Mouse (Mus musculus): Measurements from ENCODE around the gene Lhpp. TPM values are rescaled to one million over a fixed set of nuclear protein-coding genes. Genes with fewer than 3 reads are reported as not detected.

The Lhpp gene
- polyA plus RNA-seq, 1 experiment from 2014 or later: 26.4 TPM

DNA sequence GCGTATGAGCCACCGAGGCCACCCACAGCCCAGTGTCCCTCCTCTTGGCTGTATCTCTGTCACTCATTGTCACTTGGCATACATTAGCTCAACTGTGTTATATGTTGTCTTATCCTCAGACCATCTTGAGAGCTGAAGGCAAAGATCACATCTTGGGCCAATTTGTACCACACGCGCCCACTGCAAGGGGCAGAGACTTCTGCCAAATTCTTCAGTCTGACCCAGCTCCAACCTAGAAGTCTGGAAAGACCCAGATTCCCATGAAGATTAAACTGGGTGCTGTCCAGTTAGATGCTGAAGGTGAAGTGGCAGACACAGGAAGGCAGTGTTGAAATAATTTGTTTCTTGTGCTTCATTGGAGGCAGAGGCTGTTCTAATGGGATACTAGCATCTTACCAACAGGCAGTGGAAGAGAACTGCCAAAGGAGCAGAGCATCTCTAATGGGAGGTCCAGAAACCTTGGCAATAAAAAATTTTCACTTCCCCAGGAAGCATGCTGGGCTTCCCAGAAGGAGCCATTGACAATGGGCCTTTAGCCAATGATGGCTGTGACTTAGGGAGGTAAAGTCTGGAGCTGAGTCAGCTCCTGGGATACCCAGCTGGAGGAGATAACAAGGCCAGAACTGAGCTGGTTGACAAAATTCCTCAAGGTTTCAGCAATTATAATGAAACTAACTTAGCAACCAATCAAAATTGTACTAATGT lies 2.0 kb upstream of the Lhpp start:
- 0 out of 2 replicates have a peak, but pooled peaks cover 3% of the 10 kb centered on the region for H3K4me1 ChIP-seq (ENCODE audit: control insufficient read depth, insufficient read depth, low read length)
- H3K27me3 ChIP-seq (ENCODE audit: control insufficient read depth, insufficient read depth, low read length): 0 out of 2 replicates have a peak, but pooled peaks cover 4% of the 10 kb centered on the region
- H3K27ac ChIP-seq (ENCODE audit: low read depth, low read length): no peak overlapping the region
- H3K9ac ChIP-seq (ENCODE audit: low read length): no peak overlapping the region
- no peaks in the 10 kb centered on the region for H3K36me3 ChIP-seq (ENCODE audit: control insufficient read depth, insufficient read depth, low read length)
- ATAC-seq (ENCODE audit: insufficient read depth, low FRiP score, low TSS enrichment): no peak
- H3K4me2 ChIP-seq (ENCODE audit: low read depth): no peak overlapping the region
- DNase-seq (ENCODE audit: low spot score): no peak
- H3K4me3 ChIP-seq (ENCODE audit: low read depth, low read length): no peak overlapping the region
- 98% methylated on average over 4 of the region's 4 CpGs for WGBS
- no peaks in the 10 kb centered on the region for H3K9me3 ChIP-seq (ENCODE audit: control insufficient read depth, low read length)

DNA sequence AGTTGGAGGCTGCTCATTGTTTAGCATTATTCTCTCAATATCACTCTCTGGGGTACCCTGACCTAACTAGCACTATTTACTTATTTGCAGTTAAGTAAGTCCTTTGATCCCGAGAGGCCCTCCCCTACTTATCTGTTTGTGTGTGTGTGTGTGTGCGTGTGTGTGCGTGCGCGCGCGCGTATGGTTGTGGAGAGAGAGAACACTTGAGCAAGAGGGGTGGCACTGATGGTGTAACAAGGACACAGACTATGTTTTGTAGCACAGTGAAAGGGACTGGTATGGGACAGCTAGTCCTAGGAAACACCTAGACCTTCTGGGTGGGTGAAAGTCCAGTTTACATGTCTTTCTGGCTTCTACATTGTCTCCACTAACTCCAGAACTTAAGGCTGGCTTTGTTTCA lies 1.1 kb downstream of the Lhpp start:
- WGBS: 96% methylated on average over 8 of the region's 8 CpGs
- Histone ChIP-seq H3K4me3 (ENCODE audit: low read depth, low read length) (no peak overlapping the region), H3K27ac (ENCODE audit: low read depth, low read length) (no peak overlapping the region), H3K36me3 (ENCODE audit: control insufficient read depth, insufficient read depth, low read length) (no peaks in the 10 kb centered on the region), H3K9ac (ENCODE audit: low read length) (no peak overlapping the region), H3K4me2 (ENCODE audit: low read depth) (no peak overlapping the region), H3K9me3 (ENCODE audit: control insufficient read depth, low read length) (no peaks in the 10 kb centered on the region), H3K4me1 (ENCODE audit: control insufficient read depth, insufficient read depth, low read length) (peaks cover 18% of the 10 kb centered on the region), H3K27me3 (ENCODE audit: control insufficient read depth, insufficient read depth, low read length) (no peaks in the 10 kb centered on the region)
- ATAC-seq (ENCODE audit: insufficient read depth, low FRiP score, low TSS enrichment): no peak
- no peak for DNase-seq (ENCODE audit: low spot score)

GRCm38 (mm10) chr7:132615346-132615745 lies 4.9 kb downstream of the Lhpp start:
- no peak overlapping the region for H3K4me2 ChIP-seq (ENCODE audit: low read depth)
- no peak overlapping the region for H3K4me3 ChIP-seq (ENCODE audit: low read depth, low read length)
- no peaks in the 10 kb centered on the region for H3K36me3 ChIP-seq (ENCODE audit: control insufficient read depth, insufficient read depth, low read length)
- H3K9me3 ChIP-seq (ENCODE audit: control insufficient read depth, low read length): no peaks in the 10 kb centered on the region
- ATAC-seq (ENCODE audit: insufficient read depth, low FRiP score, low TSS enrichment) (no peak), DNase-seq (ENCODE audit: low spot score) (no peak)
- H3K4me1 ChIP-seq (ENCODE audit: control insufficient read depth, insufficient read depth, low read length): peaks cover 17% of the 10 kb centered on the region
- H3K27ac ChIP-seq (ENCODE audit: low read depth, low read length): no peak overlapping the region
- H3K27me3 ChIP-seq (ENCODE audit: control insufficient read depth, insufficient read depth, low read length): no peaks in the 10 kb centered on the region
- no peak overlapping the region for H3K9ac ChIP-seq (ENCODE audit: low read length)
- WGBS: 9% methylated on average over 3 of the region's 3 CpGs

- H3K9me3 ChIP-seq (ENCODE audit: control insufficient read depth, low read length): no peaks in the 10 kb centered on the region
- H3K27ac ChIP-seq (ENCODE audit: low read depth, low read length): no peak overlapping the region
- no peaks in the 10 kb centered on the region for H3K27me3 ChIP-seq (ENCODE audit: control insufficient read depth, insufficient read depth, low read length)
- peaks cover 16% of the 10 kb centered on the region for H3K4me1 ChIP-seq (ENCODE audit: control insufficient read depth, insufficient read depth, low read length)
- no peak overlapping the region for H3K9ac ChIP-seq (ENCODE audit: low read length)
- ATAC-seq (ENCODE audit: insufficient read depth, low FRiP score, low TSS enrichment) (no peak), DNase-seq (ENCODE audit: low spot score) (peak; percentile 49)
- no peaks in the 10 kb centered on the region for H3K36me3 ChIP-seq (ENCODE audit: control insufficient read depth, insufficient read depth, low read length)
- no peak overlapping the region for H3K4me3 ChIP-seq (ENCODE audit: low read depth, low read length)
- WGBS: 8% methylated on average over 6 of the region's 6 CpGs
- H3K4me2 ChIP-seq (ENCODE audit: low read depth): no peak overlapping the region
Measured at GRCm38 (mm10) chr7:132616391-132616790, 6.0 kb downstream of the Lhpp start.

GRCm38 (mm10) chr7:132617021-132617564 lies 6.7 kb downstream of the Lhpp start:
- 82% methylated on average over 5 of the region's 5 CpGs for WGBS
- H3K36me3 ChIP-seq (ENCODE audit: control insufficient read depth, insufficient read depth, low read length): no peaks in the 10 kb centered on the region
- H3K4me3 ChIP-seq (ENCODE audit: low read depth, low read length): no peak overlapping the region
- no peak overlapping the region for H3K4me2 ChIP-seq (ENCODE audit: low read depth)
- no peak for DNase-seq (ENCODE audit: low spot score)
- peaks cover 16% of the 10 kb centered on the region for H3K4me1 ChIP-seq (ENCODE audit: control insufficient read depth, insufficient read depth, low read length)
- no peak for ATAC-seq (ENCODE audit: insufficient read depth, low FRiP score, low TSS enrichment)
- H3K27ac ChIP-seq (ENCODE audit: low read depth, low read length): no peak overlapping the region
- H3K9me3 ChIP-seq (ENCODE audit: control insufficient read depth, low read length): no peaks in the 10 kb centered on the region
- no peak overlapping the region for H3K9ac ChIP-seq (ENCODE audit: low read length)
- H3K27me3 ChIP-seq (ENCODE audit: control insufficient read depth, insufficient read depth, low read length): no peaks in the 10 kb centered on the region

- Histone ChIP-seq H3K9ac (ENCODE audit: low read length) (no peak overlapping the region), H3K4me2 (ENCODE audit: low read depth) (no peak overlapping the region), H3K9me3 (ENCODE audit: control insufficient read depth, low read length) (no peaks in the 10 kb centered on the region), H3K4me3 (ENCODE audit: low read depth, low read length) (no peak overlapping the region), H3K27me3 (ENCODE audit: control insufficient read depth, insufficient read depth, low read length) (no peaks in the 10 kb centered on the region), H3K36me3 (ENCODE audit: control insufficient read depth, insufficient read depth, low read length) (no peaks in the 10 kb centered on the region), H3K27ac (ENCODE audit: low read depth, low read length) (no peak overlapping the region), H3K4me1 (ENCODE audit: control insufficient read depth, insufficient read depth, low read length) (peaks cover 16% of the 10 kb centered on the region)
- no peak for ATAC-seq (ENCODE audit: insufficient read depth, low FRiP score, low TSS enrichment)
- 91% methylated on average over 8 of the region's 8 CpGs for WGBS
- no peak for DNase-seq (ENCODE audit: low spot score)
Measured at GRCm38 (mm10) chr7:132619549-132619948, 9.1 kb downstream of the Lhpp start.

GRCm38 (mm10) chr7:132619975-132620918 lies 9.8 kb downstream of the Lhpp start:
- Histone ChIP-seq H3K9me3 (ENCODE audit: control insufficient read depth, low read length) (no peaks in the 10 kb centered on the region), H3K4me1 (ENCODE audit: control insufficient read depth, insufficient read depth, low read length) (peaks cover 14% of the 10 kb centered on the region), H3K9ac (ENCODE audit: low read length) (no peak overlapping the region), H3K27me3 (ENCODE audit: control insufficient read depth, insufficient read depth, low read length) (no peaks in the 10 kb centered on the region), H3K27ac (ENCODE audit: low read depth, low read length) (no peak overlapping the region), H3K36me3 (ENCODE audit: control insufficient read depth, insufficient read depth, low read length) (no peaks in the 10 kb centered on the region), H3K4me2 (ENCODE audit: low read depth) (no peak overlapping the region), H3K4me3 (ENCODE audit: low read depth, low read length) (no peak overlapping the region)
- WGBS: 92% methylated on average over 15 of the region's 15 CpGs
- DNase-seq (ENCODE audit: low spot score) (no peak), ATAC-seq (ENCODE audit: insufficient read depth, low FRiP score, low TSS enrichment) (no peak)

- H3K4me2 ChIP-seq (ENCODE audit: low read depth): no peak overlapping the region
- no peak for ATAC-seq (ENCODE audit: insufficient read depth, low FRiP score, low TSS enrichment)
- H3K9ac ChIP-seq (ENCODE audit: low read length): no peak overlapping the region
- no peak for DNase-seq (ENCODE audit: low spot score)
- no peaks in the 10 kb centered on the region for H3K36me3 ChIP-seq (ENCODE audit: control insufficient read depth, insufficient read depth, low read length)
- H3K27ac ChIP-seq (ENCODE audit: low read depth, low read length): no peak overlapping the region
- H3K4me1 ChIP-seq (ENCODE audit: control insufficient read depth, insufficient read depth, low read length): no peaks in the 10 kb centered on the region
- 69% methylated on average over 10 of the region's 10 CpGs for WGBS
- no peaks in the 10 kb centered on the region for H3K27me3 ChIP-seq (ENCODE audit: control insufficient read depth, insufficient read depth, low read length)
- no peak overlapping the region for H3K4me3 ChIP-seq (ENCODE audit: low read depth, low read length)
- no peaks in the 10 kb centered on the region for H3K9me3 ChIP-seq (ENCODE audit: control insufficient read depth, low read length)
Measured at GRCm38 (mm10) chr7:132624161-132624560, 13.7 kb downstream of the Lhpp start.
